Mouse (Mus musculus): ENCODE results near the gene Prkx.

The Prkx gene

GRCm38 (mm10) chrX:77796238-77796835 is at the start of gene Prkx:
Prkx (minus strand) TSS chrX:77796278.
- Histone ChIP-seq H3K27me3 (ENCODE audit: control insufficient read depth, insufficient read depth, low read length, poor library complexity, severe bottlenecking) (no peaks in the 10 kb centered on the region), H3K36me3 (ENCODE audit: control insufficient read depth, insufficient read depth, low read length, poor library complexity, severe bottlenecking) (no peaks in the 10 kb centered on the region)
- DNase-seq (ENCODE audit: low read depth, low spot score) = peak; percentile 57

GRCm38 (mm10) chrX:77812031-77812430 is 16.0 kb upstream of the Prkx start:
- no peaks in the 10 kb centered on the region for H3K27me3 ChIP-seq (ENCODE audit: control insufficient read depth, insufficient read depth, low read length, poor library complexity, severe bottlenecking)
- H3K36me3 ChIP-seq (ENCODE audit: control insufficient read depth, insufficient read depth, low read length, poor library complexity, severe bottlenecking) = no peaks in the 10 kb centered on the region
- DNase-seq (ENCODE audit: low read depth, low spot score) = peak; percentile 15

GRCm38 (mm10) chrX:77810608-77811206 is 14.6 kb upstream of the Prkx start:
- Histone ChIP-seq H3K36me3 (ENCODE audit: control insufficient read depth, insufficient read depth, low read length, poor library complexity, severe bottlenecking) (no peaks in the 10 kb centered on the region), H3K27me3 (ENCODE audit: control insufficient read depth, insufficient read depth, low read length, poor library complexity, severe bottlenecking) (no peaks in the 10 kb centered on the region)
- peak; percentile 49 for DNase-seq (ENCODE audit: low read depth, low spot score)

GRCm38 (mm10) chrX:77808602-77809001 is 12.5 kb upstream of the Prkx start:
- peak; percentile 65 for DNase-seq (ENCODE audit: low read depth, low spot score)

GRCm38 (mm10) chrX:77802293-77802692 is 6.2 kb upstream of the Prkx start:
- Histone ChIP-seq H3K36me3 (ENCODE audit: control insufficient read depth, insufficient read depth, low read length, poor library complexity, severe bottlenecking) (no peaks in the 10 kb centered on the region), H3K27me3 (ENCODE audit: control insufficient read depth, insufficient read depth, low read length, poor library complexity, severe bottlenecking) (no peaks in the 10 kb centered on the region)
- DNase-seq (ENCODE audit: low read depth, low spot score) = no peak

More at GRCm38 (mm10) chrX:77808602-77809001, 12.5 kb upstream of the Prkx start:
- Histone ChIP-seq H3K27me3 (ENCODE audit: control insufficient read depth, insufficient read depth, low read length, poor library complexity, severe bottlenecking) (no peaks in the 10 kb centered on the region), H3K36me3 (ENCODE audit: control insufficient read depth, insufficient read depth, low read length, poor library complexity, severe bottlenecking) (no peaks in the 10 kb centered on the region)

GRCm38 (mm10) chrX:77801543-77801942 is 5.5 kb upstream of the Prkx start:
- Histone ChIP-seq H3K36me3 (ENCODE audit: control insufficient read depth, insufficient read depth, low read length, poor library complexity, severe bottlenecking) (no peaks in the 10 kb centered on the region), H3K27me3 (ENCODE audit: control insufficient read depth, insufficient read depth, low read length, poor library complexity, severe bottlenecking) (no peaks in the 10 kb centered on the region)
- no peak for DNase-seq (ENCODE audit: low read depth, low spot score)

- Histone ChIP-seq H3K36me3 (ENCODE audit: control insufficient read depth, insufficient read depth, low read length, poor library complexity, severe bottlenecking) (no peaks in the 10 kb centered on the region), H3K27me3 (ENCODE audit: control insufficient read depth, insufficient read depth, low read length, poor library complexity, severe bottlenecking) (no peaks in the 10 kb centered on the region)
- no peak for DNase-seq (ENCODE audit: low read depth, low spot score)
Observed at GRCm38 (mm10) chrX:77799554-77799953, 3.5 kb upstream of the Prkx start.

GRCm38 (mm10) chrX:77797801-77798200 is 1.7 kb upstream of the Prkx start:
- H3K27me3 ChIP-seq (ENCODE audit: control insufficient read depth, insufficient read depth, low read length, poor library complexity, severe bottlenecking) = no peaks in the 10 kb centered on the region
- no peaks in the 10 kb centered on the region for H3K36me3 ChIP-seq (ENCODE audit: control insufficient read depth, insufficient read depth, low read length, poor library complexity, severe bottlenecking)
- no peak for DNase-seq (ENCODE audit: low read depth, low spot score)

- DNase-seq (ENCODE audit: low read depth, low spot score) = no peak
- no peaks in the 10 kb centered on the region for H3K27me3 ChIP-seq (ENCODE audit: control insufficient read depth, insufficient read depth, low read length, poor library complexity, severe bottlenecking)
- no peaks in the 10 kb centered on the region for H3K36me3 ChIP-seq (ENCODE audit: control insufficient read depth, insufficient read depth, low read length, poor library complexity, severe bottlenecking)
Observed at GRCm38 (mm10) chrX:77796916-77797315, 838 bp upstream of the Prkx start.

GRCm38 (mm10) chrX:77795858-77796174 is 262 bp downstream of the Prkx start:
- Histone ChIP-seq H3K36me3 (ENCODE audit: control insufficient read depth, insufficient read depth, low read length, poor library complexity, severe bottlenecking) (no peaks in the 10 kb centered on the region), H3K27me3 (ENCODE audit: control insufficient read depth, insufficient read depth, low read length, poor library complexity, severe bottlenecking) (no peaks in the 10 kb centered on the region)
- peak; percentile 91 for DNase-seq (ENCODE audit: low read depth, low spot score)

GRCm38 (mm10) chrX:77794962-77795857 is 868 bp downstream of the Prkx start:
- H3K36me3 ChIP-seq (ENCODE audit: control insufficient read depth, insufficient read depth, low read length, poor library complexity, severe bottlenecking) = no peaks in the 10 kb centered on the region
- no peaks in the 10 kb centered on the region for H3K27me3 ChIP-seq (ENCODE audit: control insufficient read depth, insufficient read depth, low read length, poor library complexity, severe bottlenecking)
- peak; percentile 58 for DNase-seq (ENCODE audit: low read depth, low spot score)

- DNase-seq (ENCODE audit: low read depth, low spot score) = no peak
- no peaks in the 10 kb centered on the region for H3K27me3 ChIP-seq (ENCODE audit: control insufficient read depth, insufficient read depth, low read length, poor library complexity, severe bottlenecking)
- H3K36me3 ChIP-seq (ENCODE audit: control insufficient read depth, insufficient read depth, low read length, poor library complexity, severe bottlenecking) = no peaks in the 10 kb centered on the region
Observed at GRCm38 (mm10) chrX:77788675-77789074, 7.4 kb downstream of the Prkx start.

- no peaks in the 10 kb centered on the region for H3K27me3 ChIP-seq (ENCODE audit: control insufficient read depth, insufficient read depth, low read length, poor library complexity, severe bottlenecking)
- H3K36me3 ChIP-seq (ENCODE audit: control insufficient read depth, insufficient read depth, low read length, poor library complexity, severe bottlenecking) = no peaks in the 10 kb centered on the region
- DNase-seq (ENCODE audit: low read depth, low spot score) = no peak
Observed at GRCm38 (mm10) chrX:77786354-77786753, 9.7 kb downstream of the Prkx start.

- H3K27me3 ChIP-seq (ENCODE audit: control insufficient read depth, insufficient read depth, low read length, poor library complexity, severe bottlenecking) = no peaks in the 10 kb centered on the region
- peak; percentile 51 for DNase-seq (ENCODE audit: low read depth, low spot score)
- H3K36me3 ChIP-seq (ENCODE audit: control insufficient read depth, insufficient read depth, low read length, poor library complexity, severe bottlenecking) = no peaks in the 10 kb centered on the region
Observed at GRCm38 (mm10) chrX:77777822-77778221, 18.3 kb downstream of the Prkx start.

- no peak for DNase-seq (ENCODE audit: low read depth, low spot score)
- Histone ChIP-seq H3K27me3 (ENCODE audit: control insufficient read depth, insufficient read depth, low read length, poor library complexity, severe bottlenecking) (no peaks in the 10 kb centered on the region), H3K36me3 (ENCODE audit: control insufficient read depth, insufficient read depth, low read length, poor library complexity, severe bottlenecking) (no peaks in the 10 kb centered on the region)
Observed at GRCm38 (mm10) chrX:77765153-77765552, 30.9 kb downstream of the Prkx start.
